In the genomic region with DNA sequence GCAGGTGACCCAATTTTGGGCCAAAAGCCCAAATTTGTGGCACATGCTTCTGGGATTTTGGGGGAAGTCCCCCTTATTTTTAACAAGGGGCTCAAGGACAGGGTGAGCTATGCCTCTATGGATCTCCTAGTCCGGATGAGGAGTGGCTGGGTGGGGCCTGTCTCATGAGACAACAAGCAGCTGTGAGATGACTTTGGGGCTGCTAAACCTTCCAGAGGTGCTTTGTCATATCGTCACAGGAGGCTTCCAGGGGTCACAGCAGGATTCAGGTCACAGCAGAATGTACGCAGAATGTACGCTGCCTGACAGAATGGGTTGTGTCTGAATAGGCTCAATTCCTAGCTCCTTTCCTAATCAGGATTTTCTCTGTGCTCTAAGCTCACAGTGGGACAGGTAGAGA, we compare ENCODE assay signal across 22 mouse cellular contexts. TPM values are rescaled to one million over a fixed set of nuclear protein-coding genes. Genes with fewer than 3 reads are reported as not detected.
DNase-seq lines count a peak whose midpoint lies in the region; ATAC-seq lines count a peak whose summit lies in the region.
"Had no signal": no experiment of that assay in that cellular context is flagged by ENCODE, and none has a peak within 500 bp of the region (broad histone marks: within the 10 kb centered on the region; RNA-seq: fewer than 3 reads in every experiment).

No protein-coding gene starts in this region.

- H3K27me3 ChIP-seq in heart, embryonic 10.5 days (ENCODE audit: insufficient read depth, poor library complexity, severe bottlenecking), result no peaks in the 10 kb centered on the region
- no peaks in the 10 kb centered on the region for H3K27me3 ChIP-seq in hindbrain, embryonic 10.5 days (ENCODE audit: insufficient read depth, poor library complexity, severe bottlenecking)
- H3K27me3 ChIP-seq: CH12.LX; embryonic facial prominence, embryonic 12.5 days; forebrain, embryonic 13.5 days; forebrain, embryonic 15.5 days had no signal

- WGBS in heart, embryonic 10.5 days, result 80% methylated on average over 4 of the region's 4 CpGs
- whole genome bisulfite sequencing in hindbrain, embryonic 10.5 days, result 78% methylated on average over 4 of the region's 4 CpGs

- H3K27ac ChIP-seq in heart, embryonic 10.5 days, result no peak overlapping the region
- H3K27ac ChIP-seq in brown adipose tissue, adult 24 weeks (replicated peaks; ENCODE audit: low read depth, low read length), result 0 out of 2 replicates have a peak overlapping the region, but pooled peaks have one; percentile 29
- H3K27ac ChIP-seq in hindbrain, embryonic 10.5 days, result no peak overlapping the region
- H3K27ac ChIP-seq: embryonic facial prominence, embryonic 10.5 days; embryonic facial prominence, embryonic 12.5 days; forebrain, embryonic 13.5 days; forebrain, embryonic 15.5 days had no signal

- DNase-seq in heart, adult 11 months, result peak; percentile 82
- DNase-seq in heart, embryonic 10.5 days (ENCODE audit: low spot score), result no peak
- DNase-seq in ZHBTc4 (ENCODE audit: low read depth, low spot score), result peak; percentile 14
- DNase-seq in hindbrain, embryonic 10.5 days (ENCODE audit: low spot score), result no peak
- no peak for DNase-seq in right cerebral cortex, adult 18-20 months
- DNase-seq: adrenal gland, postnatal 10 days; adrenal gland, postnatal 25 days; B cell, adult 2 months; cerebellum, adult 11-12 months; cerebellum, adult 2 months; cerebellum, adult 9-10 months; cerebellum, postnatal 10 days; cerebellum, postnatal 25 days; forebrain, postnatal 0 days had no signal

- no peaks in the 10 kb centered on the region for H3K36me3 ChIP-seq in heart, embryonic 10.5 days
- H3K36me3 ChIP-seq in hindbrain, embryonic 10.5 days, result no peaks in the 10 kb centered on the region
- H3K36me3 ChIP-seq: embryonic facial prominence, embryonic 10.5 days; embryonic facial prominence, embryonic 12.5 days; forebrain, embryonic 15.5 days had no signal

- H3K4me1 ChIP-seq in heart, embryonic 10.5 days, result peaks cover 19% of the 10 kb centered on the region
- H3K4me1 ChIP-seq in brown adipose tissue, adult 24 weeks (ENCODE audit: control insufficient read depth, insufficient read depth, insufficient read length, low read length), result no peaks in the 10 kb centered on the region
- 0 out of 2 replicates have a peak, but pooled peaks cover 5% of the 10 kb centered on the region for H3K4me1 ChIP-seq in hindbrain, embryonic 10.5 days (replicated peaks)
- H3K4me1 ChIP-seq: embryonic facial prominence, embryonic 12.5 days; forebrain, embryonic 13.5 days; forebrain, embryonic 15.5 days had no signal

- no peaks in the 10 kb centered on the region for H3K9me3 ChIP-seq in heart, embryonic 10.5 days
- no peaks in the 10 kb centered on the region for H3K9me3 ChIP-seq in hindbrain, embryonic 10.5 days
- H3K9me3 ChIP-seq: embryonic facial prominence, embryonic 10.5 days; embryonic facial prominence, embryonic 12.5 days; forebrain, embryonic 13.5 days; forebrain, embryonic 15.5 days had no signal

- H3K4me3 ChIP-seq in heart, embryonic 10.5 days, result no peak overlapping the region
- no peak overlapping the region for H3K4me3 ChIP-seq in brown adipose tissue, adult 24 weeks (ENCODE audit: insufficient read depth, low read depth, low read length)
- no peak overlapping the region for H3K4me3 ChIP-seq in hindbrain, embryonic 10.5 days
- H3K4me3 ChIP-seq: embryonic facial prominence, embryonic 10.5 days; embryonic facial prominence, embryonic 12.5 days; forebrain, embryonic 13.5 days; forebrain, embryonic 15.5 days had no signal

- ATAC-seq in cerebellum, adult (ENCODE audit: insufficient number of reproducible peaks, low FRiP score, low TSS enrichment), result no peak
- ATAC-seq: CD4-positive, CD25-positive, alpha-beta regulatory T cell, adult 4 months; forebrain, embryonic 13.5 days; forebrain, embryonic 15.5 days; forebrain, postnatal 0 days had no signal

RNA-seq across cellular contexts. Expression of a gene that starts 1.6 kb away (rescaled TPM):
- 0.04 and 0.14 TPM in 2 replicates for polyA plus RNA-seq in heart, embryonic 10.5 days (2016; fragmentation: Nextera tagmentation; extraction: Ambion mirVana)
- polyA plus RNA-seq in brown adipose tissue, adult 24 weeks (2012; ENCODE audit: insufficient read depth, insufficient read length, missing spikeins), result not detected in 2 replicates
- polyA plus RNA-seq in hindbrain, embryonic 10.5 days (2016; fragmentation: Nextera tagmentation; extraction: Ambion mirVana), result 0.06 and 0.08 TPM in 2 replicates

RNA-seq across cellular contexts. Expression of a gene that starts 44.6 kb away (rescaled TPM):
- 5.5 and 7.2 TPM in 2 replicates for polyA plus RNA-seq in heart, embryonic 10.5 days (2016; fragmentation: Nextera tagmentation; extraction: Ambion mirVana)
- 3.6 and 4.2 TPM in 2 replicates for polyA plus RNA-seq in brown adipose tissue, adult 24 weeks (2012; ENCODE audit: insufficient read depth, insufficient read length, missing spikeins)
- 60.9 and 61.9 TPM in 2 replicates for polyA plus RNA-seq in hindbrain, embryonic 10.5 days (2016; fragmentation: Nextera tagmentation; extraction: Ambion mirVana)

Comparison
In these comparisons a context has a peak if more than half of its experiments do, and no peak if none do; other contexts are left out.
1. DNase-seq: peak in heart, adult 11 months (single experiment) and ZHBTc4 (single experiment); none in heart, embryonic 10.5 days (single experiment), hindbrain, embryonic 10.5 days (single experiment) and right cerebral cortex, adult 18-20 months (single experiment).